Mouse (Mus musculus) CH12.LX (cell line): ENCODE data around the gene Vgll1.

Experiments
- CHD2 ChIP-seq: IDR thresholded peaks from 2 replicates; pipeline ENCODE4 v1.6.1; 2011; ENCODE audit warnings: low read length, improper control_type of control experiment
- ELF1 ChIP-seq: IDR thresholded peaks from 2 replicates; pipeline ENCODE4 v1.6.1; 2014; ENCODE audit warnings: low read depth, mild to moderate bottlenecking, inconsistent platforms, low read length, improper control_type of control experiment
- EP300 ChIP-seq: IDR thresholded peaks from 2 replicates; pipeline ENCODE4 v1.6.1; 2011; ENCODE audit warnings: low read length, improper control_type of control experiment
- KAT2A ChIP-seq: IDR thresholded peaks from 2 replicates; pipeline ENCODE4 v1.6.1; 2012; ENCODE audit warnings: low read length, improper control_type of control experiment, inconsistent platforms; ENCODE audit not compliant: insufficient replicate concordance
- RCOR1 ChIP-seq: conservative IDR thresholded peaks from 2 replicates; pipeline ENCODE4 v1.6.1; 2012; ENCODE audit warnings: low read depth, mild to moderate bottlenecking, inconsistent platforms, low read length, improper control_type of control experiment
- USF1 ChIP-seq: IDR thresholded peaks from 2 replicates; pipeline ENCODE4 v1.6.1; 2014; ENCODE audit warnings: low read depth, mild to moderate bottlenecking, inconsistent platforms, low read length, improper control_type of control experiment
- ZMIZ1 ChIP-seq: IDR thresholded peaks from 2 replicates; pipeline ENCODE4 v1.6.1; 2012; ENCODE audit warnings: low read depth, mild to moderate bottlenecking, inconsistent platforms, low read length, improper control_type of control experiment

GRCm38 (mm10) chrX:57137627-57138026 is 49.7 kb downstream of the Vgll1 start:
- TF ChIP-seq ELF1: no peak
- no peak for TF ChIP-seq CHD2
- TF ChIP-seq RCOR1: no peak
- TF ChIP-seq KAT2A: no peak
- TF ChIP-seq EP300: no peak
- TF ChIP-seq USF1: no peak
- no peak for TF ChIP-seq ZMIZ1
